Mouse (Mus musculus) kidney, embryonic 15.5 days (tissue): ENCODE measurements at regions not wholly inside any gene's neighbourhood (a gene's known extent, or its start where the extent isn't known, plus 50 kb on each side); places are given as distances from the start of the nearest gene placed in this dataset.

Source experiments
- ATAC-seq: fragments of 200-750 bp; cut with Nextera tagmentation; replicated peaks from 2 replicates; pipeline ENCODE4 v1.8.0; 2017; ENCODE audit warnings: moderate TSS enrichment; ENCODE audit not compliant: low FRiP score
- H3K27ac ChIP-seq: fragments of 300-500 bp; sonication (generic); 2 replicates; pipeline ENCODE4 v1.5.1; 2015; ENCODE audit warnings: mild to moderate bottlenecking, inconsistent platforms
- H3K27me3 ChIP-seq: fragments of 300-500 bp; sonication (generic); 2 replicates; pipeline ENCODE4 v1.6.1; 2015; ENCODE audit warnings: inconsistent platforms
- H3K36me3 ChIP-seq: fragments of 300-500 bp; sonication (generic); 2 replicates; pipeline ENCODE4 v1.6.1; 2015; ENCODE audit warnings: inconsistent platforms
- H3K4me1 ChIP-seq: fragments of 300-500 bp; sonication (generic); 2 replicates; pipeline ENCODE4 v1.6.1; 2015; ENCODE audit warnings: inconsistent platforms
- H3K4me2 ChIP-seq: fragments of 300-500 bp; sonication (generic); 2 replicates; pipeline ENCODE4 v1.6.1; 2015; ENCODE audit warnings: moderate library complexity, mild to moderate bottlenecking, inconsistent platforms
- H3K4me3 ChIP-seq: fragments of 300-500 bp; sonication (generic); replicated peaks from 2 replicates; pipeline ENCODE4 v1.5.1; 2015; ENCODE audit warnings: mild to moderate bottlenecking, inconsistent platforms
- H3K9ac ChIP-seq: fragments of 300-500 bp; sonication (generic); 2 replicates; pipeline ENCODE4 v1.6.1; 2015; ENCODE audit warnings: mild to moderate bottlenecking, inconsistent platforms
- H3K9me3 ChIP-seq: fragments of 300-500 bp; sonication (generic); replicated peaks from 2 replicates; pipeline ENCODE4 v1.6.1; 2016; ENCODE audit warnings: inconsistent platforms
- WGBS: fragments of 180-500 bp; shearing (Covaris S2); methylation state at CpG from one replicate; pipeline ENCODE4 v1.1.7; 2015; ENCODE audit warnings: mixed read lengths; 5-methylcytosine and 5-hydroxymethylcytosine counted together

- 86% methylated on average over 3 of the region's 3 CpGs for WGBS
These were observed 238.3 kb upstream of the Prok2 start for GRCm38 (mm10) chr6:99964540-99964939.

DNA sequence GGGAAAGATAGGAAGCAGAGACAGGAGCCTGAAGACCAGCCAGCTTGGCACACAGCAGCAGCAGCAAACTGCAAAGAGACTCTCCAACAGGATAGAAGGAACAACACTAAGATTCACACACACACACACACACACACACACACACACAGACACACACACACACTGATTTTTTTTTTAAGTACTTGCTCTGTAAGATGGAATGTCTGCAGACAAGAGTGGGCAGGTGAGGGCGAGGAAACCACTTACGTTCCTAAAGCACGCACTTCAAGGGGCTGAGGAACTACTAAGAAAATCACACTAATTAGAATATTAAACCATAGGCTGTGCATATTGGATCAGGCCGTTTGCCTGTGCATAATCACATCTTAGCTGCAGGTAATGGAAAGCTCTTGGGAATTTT, 237.8 kb upstream of the Prok2 start:
- no peak for ATAC-seq
- H3K9ac ChIP-seq = no peak overlapping the region
- H3K4me2 ChIP-seq = no peak overlapping the region
- H3K4me3 ChIP-seq = no peak overlapping the region
- no peaks in the 10 kb centered on the region for H3K9me3 ChIP-seq
- H3K27ac ChIP-seq = no peak overlapping the region
- WGBS = 88% methylated on average over 4 of the region's 4 CpGs
- no peaks in the 10 kb centered on the region for H3K36me3 ChIP-seq
- peaks cover 3% of the 10 kb centered on the region; the same call in 1 of the 2 replicates for H3K27me3 ChIP-seq
- no peaks in the 10 kb centered on the region; the same call in 1 of the 2 replicates for H3K4me1 ChIP-seq

More at GRCm38 (mm10) chr6:99964540-99964939, 238.3 kb upstream of the Prok2 start:
- Histone ChIP-seq H3K4me2 (no peak overlapping the region), H3K9ac (no peak overlapping the region), H3K9me3 (no peaks in the 10 kb centered on the region), H3K4me3 (no peak overlapping the region), H3K4me1 (no peaks in the 10 kb centered on the region; the same call in 1 of the 2 replicates), H3K27me3 (peaks cover 4% of the 10 kb centered on the region; the same call in 1 of the 2 replicates), H3K36me3 (no peaks in the 10 kb centered on the region), H3K27ac (no peak overlapping the region)
- ATAC-seq = no peak

- H3K36me3 ChIP-seq = no peaks in the 10 kb centered on the region
- no peaks in the 10 kb centered on the region for H3K9me3 ChIP-seq
- no peak for ATAC-seq
- H3K9ac ChIP-seq = no peak overlapping the region
- peaks cover 4% of the 10 kb centered on the region; the same call in 1 of the 2 replicates for H3K4me1 ChIP-seq
- no peaks in the 10 kb centered on the region; the same call in 1 of the 2 replicates for H3K27me3 ChIP-seq
- no peak overlapping the region for H3K4me3 ChIP-seq
- H3K4me2 ChIP-seq = no peak overlapping the region
- 66% methylated on average over 4 of the region's 4 CpGs for WGBS
- H3K27ac ChIP-seq = no peak overlapping the region
These were observed 233.2 kb upstream of the Prok2 start for GRCm38 (mm10) chr6:99959371-99959770.

DNA sequence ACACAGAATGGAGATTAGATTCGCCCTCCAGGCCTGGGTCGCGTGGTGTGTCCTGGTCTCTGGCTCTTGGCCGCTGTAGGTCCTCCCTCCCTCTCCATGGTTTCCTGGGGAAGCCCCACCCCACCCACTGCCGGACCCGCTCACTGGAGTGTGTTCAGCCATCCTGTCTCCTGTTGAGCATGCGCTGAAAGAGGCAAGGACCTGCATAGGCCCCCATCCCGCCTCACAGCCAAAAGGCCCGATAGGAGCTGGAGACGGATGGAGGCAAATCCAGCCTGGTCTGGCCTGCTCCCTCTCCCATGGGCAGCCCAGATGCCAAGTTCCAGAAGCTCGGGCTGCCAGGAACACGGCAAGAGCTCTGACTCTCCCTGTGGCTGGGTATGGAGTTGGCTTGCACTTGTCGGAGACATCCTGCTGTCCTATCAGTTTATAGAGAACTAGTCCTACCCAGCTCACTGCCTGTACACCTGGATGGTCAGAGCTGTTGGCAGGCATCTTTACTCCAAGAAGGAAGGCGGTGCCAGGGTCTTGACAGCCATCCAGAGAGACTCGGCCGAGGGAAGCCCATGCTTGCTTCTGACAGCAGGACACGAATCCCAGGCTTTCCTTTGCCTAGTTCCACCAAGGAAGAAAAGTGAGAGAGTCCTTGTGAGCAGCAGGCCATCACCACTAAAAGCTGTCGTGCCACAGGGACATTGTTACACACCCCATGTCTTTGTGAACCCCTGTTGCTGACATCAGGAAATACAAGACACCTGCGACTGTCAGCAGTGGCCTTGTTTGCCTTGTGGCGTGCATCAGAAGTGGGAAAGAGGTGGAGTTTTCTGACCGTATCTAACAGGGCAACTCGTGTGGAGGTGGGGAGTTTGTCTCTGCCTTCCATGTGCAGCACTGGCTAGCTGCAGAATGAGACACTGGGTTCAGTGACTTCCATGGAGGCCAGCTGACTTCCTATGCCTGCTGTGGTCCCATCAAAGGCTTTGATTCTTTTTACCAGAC, 228.9 kb upstream of the Prok2 start:
- WGBS = 75% methylated on average over 22 of the region's 22 CpGs
- 0 out of 2 replicates have a peak, but pooled peaks cover 11% of the 10 kb centered on the region for H3K27me3 ChIP-seq
- H3K4me3 ChIP-seq = no peak overlapping the region
- H3K36me3 ChIP-seq = no peaks in the 10 kb centered on the region
- no peak overlapping the region for H3K27ac ChIP-seq
- H3K4me2 ChIP-seq = no peak overlapping the region
- H3K9me3 ChIP-seq = no peaks in the 10 kb centered on the region
- peaks cover 4% of the 10 kb centered on the region; the same call in 1 of the 2 replicates for H3K4me1 ChIP-seq
- peak; percentile 62 for ATAC-seq
- H3K9ac ChIP-seq = no peak overlapping the region

DNA sequence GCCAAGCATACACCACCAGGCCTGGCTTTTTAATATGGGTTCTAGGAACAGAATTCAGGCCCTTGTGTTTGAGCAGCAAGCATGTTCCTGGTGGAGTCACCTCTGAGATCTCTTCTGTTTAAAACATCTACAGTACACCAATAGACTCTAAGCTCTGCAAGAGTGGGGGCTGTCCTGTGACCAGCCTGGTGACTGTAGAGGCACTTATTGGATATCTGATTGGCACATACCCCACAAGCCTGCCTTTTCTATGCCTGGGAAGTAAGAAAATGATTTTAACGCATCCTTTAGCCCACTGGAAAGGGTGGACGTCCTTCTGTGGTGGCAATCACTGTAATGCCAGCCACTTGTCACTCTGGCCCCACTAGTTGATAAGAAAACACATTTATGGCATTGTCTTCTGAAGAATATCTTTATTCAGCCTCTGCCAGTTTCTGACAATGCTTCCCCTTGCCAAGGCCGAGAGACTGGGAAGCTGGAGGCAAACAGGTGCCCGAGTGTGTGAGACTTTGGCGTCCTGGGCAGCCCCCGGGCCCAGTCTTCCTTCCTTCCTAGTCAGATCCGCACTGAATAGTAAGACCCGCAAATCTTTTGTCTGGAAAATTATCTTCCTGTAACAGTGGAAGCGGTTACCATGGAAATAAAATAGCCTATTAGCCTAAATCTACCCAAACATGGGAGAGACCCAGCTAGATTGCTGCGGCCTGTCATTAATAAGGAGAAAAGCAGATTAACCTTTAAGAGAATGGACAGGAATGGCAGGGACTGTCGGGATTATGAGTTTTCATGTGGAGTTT, 228.0 kb upstream of the Prok2 start:
- ATAC-seq = no peak
- H3K9ac ChIP-seq = no peak overlapping the region
- no peak overlapping the region for H3K27ac ChIP-seq
- H3K4me1 ChIP-seq = 0 out of 2 replicates have a peak, but pooled peaks cover 4% of the 10 kb centered on the region
- 0 out of 2 replicates have a peak, but pooled peaks cover 11% of the 10 kb centered on the region for H3K27me3 ChIP-seq
- H3K36me3 ChIP-seq = no peaks in the 10 kb centered on the region
- WGBS = 66% methylated on average over 11 of the region's 11 CpGs
- no peaks in the 10 kb centered on the region for H3K9me3 ChIP-seq
- no peak overlapping the region for H3K4me2 ChIP-seq
- H3K4me3 ChIP-seq = no peak overlapping the region

DNA sequence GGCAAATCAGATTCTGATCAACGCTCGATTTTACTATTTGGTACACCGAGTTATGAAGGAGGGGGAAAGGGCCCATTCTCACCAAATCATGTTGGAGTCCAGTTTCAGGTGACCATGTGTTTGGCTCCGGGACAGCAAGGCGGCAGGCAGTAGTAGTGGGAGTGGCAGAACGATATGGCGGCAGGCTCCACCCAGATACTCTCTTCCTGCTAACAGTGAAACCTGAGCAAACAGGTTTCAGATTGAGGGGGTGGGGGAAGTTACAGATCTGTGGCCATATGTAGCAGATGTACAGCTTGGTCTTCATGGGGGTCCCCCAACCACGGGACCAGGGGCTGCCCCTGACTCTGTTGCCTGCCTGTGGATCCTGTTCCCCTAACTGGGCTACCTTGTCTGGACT, 224.6 kb upstream of the Prok2 start:
- Histone ChIP-seq H3K27ac (no peak overlapping the region), H3K4me1 (0 out of 2 replicates have a peak, but pooled peaks cover 4% of the 10 kb centered on the region), H3K9me3 (no peaks in the 10 kb centered on the region), H3K4me2 (no peak overlapping the region), H3K36me3 (no peaks in the 10 kb centered on the region), H3K27me3 (peaks cover 17% of the 10 kb centered on the region; the same call in 1 of the 2 replicates), H3K9ac (no peak overlapping the region), H3K4me3 (no peak overlapping the region)
- WGBS = 89% methylated on average over 8 of the region's 8 CpGs
- no peak for ATAC-seq

DNA sequence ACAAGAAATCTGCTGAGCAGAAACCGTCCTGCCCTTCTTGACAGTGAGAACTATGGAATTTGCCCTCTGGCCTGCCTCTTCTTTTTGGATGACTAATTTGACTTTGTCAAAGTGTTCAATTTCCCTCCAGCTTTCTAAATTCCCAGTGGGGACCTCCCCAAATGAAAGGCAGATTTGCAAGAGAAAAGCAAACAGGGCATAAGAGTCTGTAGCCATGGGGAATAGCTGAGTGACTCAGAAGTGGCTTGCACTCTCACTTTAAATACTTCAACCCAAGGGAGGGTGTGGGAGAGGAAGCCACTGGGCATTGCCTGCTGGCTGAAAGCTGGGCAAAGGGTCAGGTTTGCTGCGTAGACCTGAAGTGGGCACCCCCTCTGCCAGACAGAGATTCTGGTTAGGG, 220.7 kb upstream of the Prok2 start:
- Histone ChIP-seq H3K9ac (no peak overlapping the region), H3K4me2 (no peak overlapping the region), H3K36me3 (no peaks in the 10 kb centered on the region), H3K4me3 (no peak overlapping the region), H3K9me3 (no peaks in the 10 kb centered on the region), H3K4me1 (no peaks in the 10 kb centered on the region), H3K27me3 (peaks cover 21% of the 10 kb centered on the region), H3K27ac (no peak overlapping the region)
- WGBS = 62% methylated on average over 2 of the region's 2 CpGs
- no peak for ATAC-seq

DNA sequence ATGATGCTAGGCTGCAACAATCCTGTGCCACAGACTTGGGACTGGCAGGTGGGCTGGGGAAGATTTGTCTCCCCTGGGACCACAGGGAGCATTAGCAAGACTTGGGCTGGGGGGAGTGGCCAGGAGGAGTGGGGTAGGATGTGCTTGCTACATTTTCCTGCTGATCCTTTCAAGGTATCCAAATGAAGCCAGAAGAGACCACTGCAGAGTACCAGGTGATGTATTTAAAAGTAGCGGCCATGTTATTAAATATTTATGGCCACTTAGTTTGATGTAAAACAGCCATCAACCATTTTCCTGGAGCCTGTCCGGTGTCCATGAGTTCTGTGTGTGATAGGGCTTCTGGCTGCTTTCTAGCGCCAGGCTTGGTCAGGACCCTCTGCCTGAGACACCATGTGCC, 220.3 kb upstream of the Prok2 start:
- Histone ChIP-seq H3K9ac (no peak overlapping the region), H3K4me1 (no peaks in the 10 kb centered on the region), H3K27me3 (peaks cover 23% of the 10 kb centered on the region), H3K27ac (no peak overlapping the region), H3K36me3 (no peaks in the 10 kb centered on the region), H3K4me3 (no peak overlapping the region), H3K9me3 (no peaks in the 10 kb centered on the region), H3K4me2 (no peak overlapping the region)
- WGBS = 72% methylated on average over 3 of the region's 3 CpGs
- ATAC-seq = no peak

- no peaks in the 10 kb centered on the region for H3K9me3 ChIP-seq
- peaks cover 31% of the 10 kb centered on the region for H3K27me3 ChIP-seq
- no peaks in the 10 kb centered on the region for H3K4me1 ChIP-seq
- H3K4me2 ChIP-seq = no peak overlapping the region
- H3K4me3 ChIP-seq = no peak overlapping the region
- WGBS = 89% methylated on average over 2 of the region's 2 CpGs
- H3K36me3 ChIP-seq = no peaks in the 10 kb centered on the region
- no peak overlapping the region for H3K9ac ChIP-seq
- H3K27ac ChIP-seq = no peak overlapping the region
- no peak for ATAC-seq
These were observed 219.5 kb upstream of the Prok2 start for GRCm38 (mm10) chr6:99945691-99946090.

GRCm38 (mm10) chr6:99942958-99943357, 216.8 kb upstream of the Prok2 start:
- Histone ChIP-seq H3K27ac (no peak overlapping the region), H3K27me3 (peaks cover 48% of the 10 kb centered on the region), H3K4me1 (peaks cover 18% of the 10 kb centered on the region), H3K36me3 (no peaks in the 10 kb centered on the region), H3K4me3 (no peak overlapping the region), H3K4me2 (no peak overlapping the region), H3K9ac (no peak overlapping the region), H3K9me3 (no peaks in the 10 kb centered on the region)
- 64% methylated on average over 1 of the region's 1 CpGs for WGBS
- ATAC-seq = no peak

- H3K4me1 ChIP-seq = peaks cover 20% of the 10 kb centered on the region
- peaks cover 37% of the 10 kb centered on the region for H3K27me3 ChIP-seq
- ATAC-seq = no peak
- H3K9ac ChIP-seq = no peak overlapping the region
- H3K4me2 ChIP-seq = no peak overlapping the region
- no peak overlapping the region for H3K4me3 ChIP-seq
- 40% methylated on average over 5 of the region's 5 CpGs for WGBS
- no peak overlapping the region for H3K27ac ChIP-seq
- H3K36me3 ChIP-seq = no peaks in the 10 kb centered on the region
- no peaks in the 10 kb centered on the region for H3K9me3 ChIP-seq
These were observed 213.9 kb upstream of the Prok2 start for GRCm38 (mm10) chr6:99940118-99940517.

DNA sequence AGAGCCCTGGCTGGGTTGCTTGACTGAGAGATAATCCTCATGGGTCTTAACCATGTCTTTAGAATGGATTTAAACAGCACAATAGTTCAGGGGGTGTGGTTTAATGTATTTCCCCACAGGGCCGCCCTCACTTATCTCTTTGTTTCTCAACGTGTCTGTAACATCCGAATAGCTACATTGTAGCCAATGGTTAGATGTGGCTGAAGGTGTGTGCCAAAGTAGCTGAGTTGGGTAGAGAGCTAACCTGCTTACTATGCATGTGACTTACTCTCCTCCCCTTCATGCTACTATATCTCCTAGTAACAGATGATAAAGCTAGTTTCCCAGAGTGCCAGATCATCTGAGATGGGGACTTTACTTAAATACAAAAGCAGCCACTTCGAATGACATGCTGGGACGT, 213.2 kb upstream of the Prok2 start:
- H3K4me1 ChIP-seq = peaks cover 20% of the 10 kb centered on the region
- no peak for ATAC-seq
- no peaks in the 10 kb centered on the region for H3K9me3 ChIP-seq
- no peak overlapping the region for H3K4me2 ChIP-seq
- no peak overlapping the region for H3K4me3 ChIP-seq
- no peak overlapping the region for H3K27ac ChIP-seq
- H3K36me3 ChIP-seq = no peaks in the 10 kb centered on the region
- peaks cover 37% of the 10 kb centered on the region for H3K27me3 ChIP-seq
- H3K9ac ChIP-seq = no peak overlapping the region
- WGBS = 59% methylated on average over 5 of the region's 5 CpGs
